Mouse (Mus musculus) embryonic facial prominence, embryonic 12.5 days (tissue): ENCODE data around the gene Prkcq. TPM values are rescaled to one million over a fixed set of nuclear protein-coding genes. Genes with fewer than 3 reads are reported as not detected.

Experiments used
- ATAC-seq: fragments of 200-750 bp; cut with Nextera tagmentation; 2 replicates; pipeline ENCODE4 v1.8.0; 2017; ENCODE audit not compliant: insufficient number of reproducible peaks, insufficient read depth, low FRiP score, low TSS enrichment
- H3K27ac ChIP-seq: fragments of 300-500 bp; sonication (generic); 2 replicates; pipeline ENCODE4 v1.5.1; 2016; ENCODE audit warnings: mild to moderate bottlenecking
- H3K27me3 ChIP-seq: fragments of 300-500 bp; sonication (generic); 2 replicates; pipeline ENCODE4 v1.6.1; 2016; ENCODE audit warnings: mild to moderate bottlenecking, moderate library complexity
- H3K36me3 ChIP-seq: fragments of 300-500 bp; sonication (generic); 2 replicates; pipeline ENCODE4 v1.6.1; 2016; ENCODE audit warnings: mild to moderate bottlenecking
- H3K4me1 ChIP-seq: fragments of 300-500 bp; sonication (generic); 2 replicates; pipeline ENCODE4 v1.6.1; 2016
- H3K4me2 ChIP-seq: fragments of 300-500 bp; sonication (generic); replicated peaks from 2 replicates; pipeline ENCODE4 v1.6.1; 2016; ENCODE audit warnings: mild to moderate bottlenecking, moderate library complexity
- H3K4me3 ChIP-seq: fragments of 300-500 bp; sonication (generic); 2 replicates; pipeline ENCODE4 v1.5.1; 2016; ENCODE audit warnings: mild to moderate bottlenecking
- H3K9ac ChIP-seq: fragments of 300-500 bp; sonication (generic); 2 replicates; pipeline ENCODE4 v1.6.1; 2016; ENCODE audit warnings: mild to moderate bottlenecking, moderate library complexity
- H3K9me3 ChIP-seq: fragments of 300-500 bp; sonication (generic); 2 replicates; pipeline ENCODE4 v1.6.1; 2016; ENCODE audit warnings: mild to moderate bottlenecking, moderate library complexity
- WGBS: fragments of 180-500 bp; shearing (Covaris S2); methylation state at CpG from one replicate; pipeline ENCODE4 v1.1.7; 2016; 5-methylcytosine and 5-hydroxymethylcytosine counted together
- polyA plus RNA-seq: library from polyadenylated mRNA; unstranded; fragments of >200 nt; fragmentation: Nextera tagmentation; extraction: Ambion mirVana; gene quantifications from 2 replicates; pipeline ENCODE4 v1.2.1, GENCODE M21; 2016

Gene Prkcq
- polyA plus RNA-seq, 1 experiment from 2014 or later, result 4.6 TPM

DNA sequence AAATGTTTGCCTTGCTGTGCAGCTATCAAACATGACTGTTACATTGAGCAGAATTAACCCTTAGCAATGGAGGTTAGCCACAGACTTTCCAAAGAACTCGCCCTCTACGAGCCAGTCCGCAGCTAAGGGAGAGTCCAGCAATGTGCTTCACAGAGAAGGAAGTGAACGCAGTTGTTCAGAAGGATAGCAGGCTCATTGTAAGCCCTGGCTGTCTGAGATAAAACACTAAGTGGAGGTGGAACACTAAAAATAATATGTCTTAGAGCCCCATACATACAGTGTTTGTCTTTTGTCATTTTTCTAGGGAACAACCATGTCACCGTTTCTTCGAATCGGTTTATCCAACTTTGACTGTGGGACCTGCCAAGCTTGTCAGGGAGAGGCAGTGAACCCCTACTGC lies 54.6 kb downstream of the Prkcq start:
- ATAC-seq, result no peak
- WGBS, result 89% methylated on average over 7 of the region's 7 CpGs
- H3K9ac ChIP-seq, result no peak overlapping the region

DNA sequence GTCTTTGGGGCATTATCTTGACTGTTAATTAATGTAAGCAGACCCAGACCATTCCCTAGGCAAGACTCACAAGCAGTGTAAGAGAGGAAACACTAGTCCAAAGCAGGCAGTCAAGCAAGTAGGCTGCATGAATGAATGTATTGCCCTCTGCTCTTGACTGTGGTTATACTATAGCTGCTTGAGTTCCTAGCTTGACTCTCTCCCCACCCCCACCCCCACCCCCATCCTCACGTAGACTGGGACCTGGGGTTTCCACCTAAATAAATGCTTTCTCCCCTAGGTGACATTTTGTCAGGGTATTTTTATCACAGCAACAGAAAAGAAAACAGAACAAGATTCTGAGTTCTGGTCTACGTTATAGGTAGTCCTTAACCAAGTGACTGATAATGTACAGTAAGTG lies 57.2 kb downstream of the Prkcq start:
- 63% methylated on average over 2 of the region's 2 CpGs for WGBS
- Histone ChIP-seq H3K4me3 (no peak overlapping the region), H3K9ac (no peak overlapping the region), H3K36me3 (no peaks in the 10 kb centered on the region), H3K9me3 (no peaks in the 10 kb centered on the region), H3K4me2 (no peak overlapping the region), H3K27ac (no peak overlapping the region), H3K4me1 (no peaks in the 10 kb centered on the region), H3K27me3 (no peaks in the 10 kb centered on the region)
- no peak for ATAC-seq

More for the DNA sequence above, 54.6 kb downstream of the Prkcq start:
- Histone ChIP-seq H3K27me3 (no peaks in the 10 kb centered on the region), H3K4me3 (no peak overlapping the region), H3K4me1 (no peaks in the 10 kb centered on the region), H3K4me2 (no peak overlapping the region), H3K27ac (no peak overlapping the region), H3K9me3 (no peaks in the 10 kb centered on the region), H3K36me3 (no peaks in the 10 kb centered on the region)

GRCm38 (mm10) chr2:11231118-11231517 lies 59.2 kb downstream of the Prkcq start:
- 74% methylated on average over 3 of the region's 3 CpGs for WGBS

DNA sequence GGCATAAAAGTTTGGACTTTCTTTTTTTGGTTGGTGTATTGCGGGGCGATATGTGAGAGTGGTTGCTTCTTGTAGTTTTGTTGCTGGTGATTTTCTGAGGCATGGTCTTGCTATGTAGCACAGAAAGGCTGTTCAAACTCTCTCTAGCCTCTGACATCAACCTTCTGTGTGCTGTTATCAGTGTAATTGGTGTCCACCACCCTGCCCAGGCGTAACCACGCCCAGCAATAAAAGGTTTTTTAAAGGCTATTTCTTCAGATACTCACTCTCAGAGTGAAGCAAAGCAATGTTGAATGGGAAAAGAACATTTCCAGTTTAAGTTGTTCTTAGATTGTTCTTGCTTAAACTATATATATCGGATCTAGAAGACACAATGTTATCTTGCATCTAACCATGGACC lies 60.1 kb downstream of the Prkcq start:
- ATAC-seq, result no peak
- 95% methylated on average over 5 of the region's 5 CpGs for WGBS
- Histone ChIP-seq H3K9ac (no peak overlapping the region), H3K4me2 (no peak overlapping the region), H3K36me3 (no peaks in the 10 kb centered on the region), H3K9me3 (no peaks in the 10 kb centered on the region), H3K4me3 (no peak overlapping the region), H3K4me1 (no peaks in the 10 kb centered on the region), H3K27ac (no peak overlapping the region), H3K27me3 (no peaks in the 10 kb centered on the region)

More at GRCm38 (mm10) chr2:11231118-11231517, 59.2 kb downstream of the Prkcq start:
- Histone ChIP-seq H3K9me3 (no peaks in the 10 kb centered on the region), H3K27me3 (no peaks in the 10 kb centered on the region), H3K4me2 (no peak overlapping the region), H3K36me3 (no peaks in the 10 kb centered on the region), H3K27ac (no peak overlapping the region), H3K9ac (no peak overlapping the region), H3K4me1 (no peaks in the 10 kb centered on the region), H3K4me3 (no peak overlapping the region)
- ATAC-seq, result no peak

GRCm38 (mm10) chr2:11238254-11238653 lies 66.3 kb downstream of the Prkcq start:
- Histone ChIP-seq H3K36me3 (no peaks in the 10 kb centered on the region), H3K4me3 (no peak overlapping the region), H3K27me3 (no peaks in the 10 kb centered on the region), H3K4me2 (no peak overlapping the region), H3K27ac (no peak overlapping the region), H3K4me1 (no peaks in the 10 kb centered on the region), H3K9me3 (no peaks in the 10 kb centered on the region), H3K9ac (no peak overlapping the region)
- ATAC-seq, result no peak
- WGBS, result 86% methylated on average over 4 of the region's 4 CpGs

- H3K27ac ChIP-seq, result no peak overlapping the region
- H3K4me1 ChIP-seq, result no peaks in the 10 kb centered on the region
- no peaks in the 10 kb centered on the region for H3K36me3 ChIP-seq
- H3K4me3 ChIP-seq, result no peak overlapping the region
- no peak overlapping the region for H3K4me2 ChIP-seq
- H3K9ac ChIP-seq, result no peak overlapping the region
- no peaks in the 10 kb centered on the region for H3K27me3 ChIP-seq
- ATAC-seq, result no peak
- H3K9me3 ChIP-seq, result no peaks in the 10 kb centered on the region
These were observed 67.6 kb downstream of the Prkcq start for GRCm38 (mm10) chr2:11239523-11239922.

DNA sequence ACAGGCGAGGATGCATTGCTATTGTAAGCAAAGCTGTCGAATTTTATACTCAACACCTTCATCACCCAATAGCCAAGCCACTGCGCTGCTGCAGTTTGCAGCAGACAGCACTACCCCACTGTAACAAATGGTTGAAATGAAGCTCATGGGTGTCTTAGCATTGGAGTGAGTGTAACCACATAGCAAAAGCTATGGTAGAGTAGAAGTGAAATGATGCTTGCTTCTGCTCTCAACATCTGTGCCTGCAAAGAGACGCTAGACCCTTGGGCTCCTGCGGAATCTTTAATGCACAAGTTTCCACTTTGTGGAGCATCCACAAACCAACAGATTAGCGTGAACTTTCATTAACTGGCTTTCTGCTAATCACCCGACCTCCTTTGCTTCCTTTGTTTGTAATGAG lies 74.0 kb downstream of the Prkcq start:
- H3K36me3 ChIP-seq, result no peaks in the 10 kb centered on the region
- H3K4me2 ChIP-seq, result no peak overlapping the region
- WGBS, result 80% methylated on average over 7 of the region's 7 CpGs
- no peak for ATAC-seq
- H3K9ac ChIP-seq, result no peak overlapping the region
- H3K4me3 ChIP-seq, result no peak overlapping the region
- H3K27me3 ChIP-seq, result no peaks in the 10 kb centered on the region
- no peak overlapping the region for H3K27ac ChIP-seq
- no peaks in the 10 kb centered on the region for H3K9me3 ChIP-seq
- H3K4me1 ChIP-seq, result no peaks in the 10 kb centered on the region

GRCm38 (mm10) chr2:11253945-11254344 lies 82.0 kb downstream of the Prkcq start:
- Histone ChIP-seq H3K27me3 (no peaks in the 10 kb centered on the region), H3K36me3 (no peaks in the 10 kb centered on the region), H3K4me2 (no peak overlapping the region), H3K9ac (no peak overlapping the region), H3K9me3 (no peaks in the 10 kb centered on the region), H3K4me3 (no peak overlapping the region), H3K4me1 (no peaks in the 10 kb centered on the region), H3K27ac (no peak overlapping the region)
- WGBS, result 57% methylated on average over 8 of the region's 8 CpGs
- no peak for ATAC-seq

DNA sequence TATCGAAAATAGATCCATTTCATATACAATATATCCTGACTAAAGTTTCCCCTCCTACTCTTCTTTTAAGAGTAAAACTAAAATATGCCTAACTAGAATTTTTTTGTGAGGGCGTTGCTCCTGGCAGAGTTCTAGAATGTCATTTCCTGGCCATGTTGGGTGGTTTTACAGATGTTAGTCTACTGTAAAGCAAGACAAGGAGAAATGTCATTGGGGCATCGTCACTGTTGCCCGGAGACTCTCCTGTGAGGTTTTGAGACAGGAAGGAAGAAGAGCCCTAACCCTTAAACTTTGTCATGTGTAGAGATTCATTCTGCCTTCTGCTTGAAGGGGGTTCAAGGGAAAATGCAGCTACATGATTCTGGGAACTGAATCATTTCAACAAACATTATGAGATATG lies 82.5 kb downstream of the Prkcq start:
- no peak for ATAC-seq
- 89% methylated on average over 4 of the region's 4 CpGs for WGBS
- H3K9me3 ChIP-seq, result no peaks in the 10 kb centered on the region
- no peak overlapping the region for H3K27ac ChIP-seq
- no peak overlapping the region for H3K9ac ChIP-seq
- no peak overlapping the region for H3K4me2 ChIP-seq
- H3K36me3 ChIP-seq, result no peaks in the 10 kb centered on the region
- no peaks in the 10 kb centered on the region for H3K4me1 ChIP-seq
- no peaks in the 10 kb centered on the region for H3K27me3 ChIP-seq
- no peak overlapping the region for H3K4me3 ChIP-seq

DNA sequence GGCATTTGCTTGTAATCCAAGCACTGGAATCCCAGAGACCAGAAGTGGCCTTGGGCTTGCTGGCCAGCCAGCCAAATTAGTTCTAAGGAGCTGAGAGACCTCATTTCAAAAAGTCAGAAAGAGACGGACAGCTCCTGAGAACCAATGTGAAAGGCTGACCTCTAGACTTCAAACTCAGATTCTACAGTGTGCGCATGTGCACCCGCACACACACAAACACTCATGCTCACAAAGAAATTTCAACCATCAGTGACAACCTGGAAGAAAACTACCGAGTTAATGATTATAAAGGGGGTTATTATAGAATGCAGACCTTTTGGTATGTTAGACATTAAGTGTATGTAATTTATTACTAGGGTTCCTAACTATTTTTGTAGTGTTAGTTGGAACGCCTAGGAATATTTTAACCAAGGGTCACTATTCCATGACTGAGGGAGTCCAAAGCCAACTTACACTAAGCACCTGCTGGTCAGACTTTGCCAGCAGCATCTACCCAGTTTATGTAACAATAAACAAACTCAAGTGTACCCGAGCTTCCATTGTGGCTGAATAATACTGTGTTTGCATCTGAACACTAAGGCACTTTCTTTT lies 85.4 kb downstream of the Prkcq start:
- Histone ChIP-seq H3K36me3 (no peaks in the 10 kb centered on the region), H3K27ac (no peak overlapping the region), H3K9ac (no peak overlapping the region), H3K4me2 (no peak overlapping the region), H3K27me3 (no peaks in the 10 kb centered on the region), H3K4me1 (no peaks in the 10 kb centered on the region), H3K9me3 (no peaks in the 10 kb centered on the region), H3K4me3 (no peak overlapping the region)
- ATAC-seq, result no peak
- 82% methylated on average over 6 of the region's 6 CpGs for WGBS

GRCm38 (mm10) chr2:11258181-11258580 lies 86.3 kb downstream of the Prkcq start:
- Histone ChIP-seq H3K4me2 (no peak overlapping the region), H3K36me3 (no peaks in the 10 kb centered on the region), H3K4me3 (no peak overlapping the region), H3K4me1 (no peaks in the 10 kb centered on the region), H3K27ac (no peak overlapping the region), H3K27me3 (no peaks in the 10 kb centered on the region), H3K9me3 (no peaks in the 10 kb centered on the region), H3K9ac (no peak overlapping the region)
- 93% methylated on average over 1 of the region's 1 CpGs for WGBS
- no peak for ATAC-seq

DNA sequence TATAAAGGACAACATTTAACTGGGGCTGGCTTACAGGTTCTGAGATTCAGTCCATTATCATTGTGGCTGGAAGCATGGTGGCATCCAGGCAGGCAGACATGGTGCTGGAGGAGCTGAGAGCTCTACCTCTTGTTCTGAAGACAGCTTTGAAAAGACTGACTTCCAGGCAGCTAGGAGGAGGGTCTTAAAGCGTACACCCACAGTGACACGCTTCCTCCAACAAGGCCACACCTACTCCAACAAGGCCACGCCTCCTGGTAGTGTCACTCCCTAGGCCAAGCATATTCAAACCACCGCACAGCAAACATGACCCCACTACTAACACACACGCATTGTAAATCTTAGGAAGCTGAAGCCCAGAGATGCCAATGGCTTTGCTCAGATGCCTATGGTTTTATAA lies 87.5 kb downstream of the Prkcq start:
- Histone ChIP-seq H3K9ac (no peak overlapping the region), H3K4me1 (no peaks in the 10 kb centered on the region), H3K9me3 (no peaks in the 10 kb centered on the region), H3K27ac (no peak overlapping the region), H3K36me3 (no peaks in the 10 kb centered on the region), H3K4me2 (no peak overlapping the region), H3K27me3 (no peaks in the 10 kb centered on the region), H3K4me3 (no peak overlapping the region)
- WGBS, result 91% methylated on average over 5 of the region's 5 CpGs
- no peak for ATAC-seq

- WGBS, result 92% methylated on average over 5 of the region's 5 CpGs
- Histone ChIP-seq H3K9ac (no peak overlapping the region), H3K27ac (no peak overlapping the region), H3K36me3 (no peaks in the 10 kb centered on the region), H3K4me3 (no peak overlapping the region), H3K27me3 (no peaks in the 10 kb centered on the region), H3K4me2 (no peak overlapping the region), H3K9me3 (no peaks in the 10 kb centered on the region), H3K4me1 (no peaks in the 10 kb centered on the region)
- no peak for ATAC-seq
These were observed 92.9 kb downstream of the Prkcq start for GRCm38 (mm10) chr2:11264836-11265235.
